Mouse (Mus musculus): Measurements from ENCODE around the gene Cyp4a31.
"Not testable (repeated sequence)": the region's sequence is repeated elsewhere in the genome, so short reads cannot be mapped to it uniquely, and the experiment has no call there.

Gene Cyp4a31

GRCm38 (mm10) chr4:115563401-115563800 is at the start of gene Cyp4a31:
Gene Cyp4a31 (plus strand): TSS chr4:115563649.
- DNase-seq: no peak

GRCm38 (mm10) chr4:115513964-115514363 is 49.5 kb upstream of the Cyp4a31 start:
- DNase-seq: not testable (repeated sequence)

GRCm38 (mm10) chr4:115518000-115518399 is 45.4 kb upstream of the Cyp4a31 start, which contains the start of gene Cyp4a10:
Gene Cyp4a10 (plus strand): TSS chr4:115518264.
- not testable (repeated sequence) for DNase-seq

- DNase-seq: no peak
Measured at GRCm38 (mm10) chr4:115519444-115519843, 44.0 kb upstream of the Cyp4a31 start.

GRCm38 (mm10) chr4:115521766-115522165 is 41.7 kb upstream of the Cyp4a31 start:
- no peak for DNase-seq

GRCm38 (mm10) chr4:115545101-115545500 is 18.3 kb upstream of the Cyp4a31 start:
- DNase-seq: peak; percentile 32

- no peak for DNase-seq
Measured at GRCm38 (mm10) chr4:115546141-115546828, 17.2 kb upstream of the Cyp4a31 start.

- DNase-seq: no peak
Measured at GRCm38 (mm10) chr4:115552726-115553125, 10.7 kb upstream of the Cyp4a31 start.

- no peak for DNase-seq
Measured at GRCm38 (mm10) chr4:115555513-115555912, 7.9 kb upstream of the Cyp4a31 start.

- no peak for DNase-seq
Measured at GRCm38 (mm10) chr4:115557861-115558561, 5.4 kb upstream of the Cyp4a31 start.

- not testable (repeated sequence) for DNase-seq
Measured at GRCm38 (mm10) chr4:115561236-115561635, 2.2 kb upstream of the Cyp4a31 start.

- not testable (repeated sequence) for DNase-seq
Measured at GRCm38 (mm10) chr4:115564469-115565225, 1.2 kb downstream of the Cyp4a31 start.

- no peak for DNase-seq
Measured at GRCm38 (mm10) chr4:115575255-115575654, 11.8 kb downstream of the Cyp4a31 start.

- no peak for DNase-seq
Measured at GRCm38 (mm10) chr4:115575776-115576175, 12.3 kb downstream of the Cyp4a31 start.

- DNase-seq: no peak
Measured at GRCm38 (mm10) chr4:115583036-115583435, 19.6 kb downstream of the Cyp4a31 start.

GRCm38 (mm10) chr4:115596357-115596756 is 32.9 kb downstream of the Cyp4a31 start:
- DNase-seq: no peak

- no peak for DNase-seq
Measured at GRCm38 (mm10) chr4:115596824-115597336, 33.4 kb downstream of the Cyp4a31 start.

GRCm38 (mm10) chr4:115600611-115601010 is 37.2 kb downstream of the Cyp4a31 start, which contains the start of gene Cyp4a32:
Gene Cyp4a32 (plus strand): TSS chr4:115600969.
- not testable (repeated sequence) for DNase-seq

GRCm38 (mm10) chr4:115614005-115614404 is 50.6 kb downstream of the Cyp4a31 start:
- DNase-seq: no peak

GRCm38 (mm10) chr4:115625560-115625959 is 62.1 kb downstream of the Cyp4a31 start:
- not testable (repeated sequence) for DNase-seq

All from retina, postnatal 1 day (tissue).